Mouse (Mus musculus): ENCODE results near the gene Mrm2. TPM values are rescaled to one million over a fixed set of nuclear protein-coding genes. Genes with fewer than 3 reads are reported as not detected.

Gene Mrm2
- polyA plus RNA-seq, 1 experiment from 2014 or later: 23.5 TPM

GRCm38 (mm10) chr5:140338779-140339178 lies 7.1 kb upstream of the Mrm2 start:
- H3K27me3 ChIP-seq: no peaks in the 10 kb centered on the region
- 96% methylated on average over 4 of the region's 4 CpGs for WGBS

GRCm38 (mm10) chr5:140336680-140337079 lies 5.0 kb upstream of the Mrm2 start:
- H3K27me3 ChIP-seq: no peaks in the 10 kb centered on the region
- no peak overlapping the region for H3K4me2 ChIP-seq (replicated peaks)
- H3K4me3 ChIP-seq (replicated peaks): no peak overlapping the region
- peaks cover 4% of the 10 kb centered on the region; the same call in 1 of the 2 replicates for H3K4me1 ChIP-seq (replicated peaks)
- WGBS: 92% methylated on average over 1 of the region's 1 CpGs
- ATAC-seq: no peak
- no peak overlapping the region for H3K9ac ChIP-seq (replicated peaks)
- H3K36me3 ChIP-seq: peaks cover 49% of the 10 kb centered on the region
- no peaks in the 10 kb centered on the region; the same call in 1 of the 2 replicates for H3K9me3 ChIP-seq
- H3K27ac ChIP-seq: no peak overlapping the region

More at GRCm38 (mm10) chr5:140338779-140339178, 7.1 kb upstream of the Mrm2 start:
- no peak overlapping the region for H3K4me2 ChIP-seq (replicated peaks)
- no peak overlapping the region for H3K9ac ChIP-seq (replicated peaks)
- no peak overlapping the region for H3K27ac ChIP-seq
- no peak for ATAC-seq
- peaks cover 53% of the 10 kb centered on the region for H3K36me3 ChIP-seq
- no peak overlapping the region for H3K4me3 ChIP-seq (replicated peaks)
- H3K4me1 ChIP-seq (replicated peaks): no peaks in the 10 kb centered on the region
- no peaks in the 10 kb centered on the region; the same call in 1 of the 2 replicates for H3K9me3 ChIP-seq

- H3K27ac ChIP-seq: no peak overlapping the region
- no peak for ATAC-seq
- no peak overlapping the region for H3K4me2 ChIP-seq (replicated peaks)
- H3K36me3 ChIP-seq: peaks cover 26% of the 10 kb centered on the region
- WGBS: 29% methylated on average over 2 of the region's 2 CpGs
- H3K4me1 ChIP-seq (replicated peaks): peaks cover 15% of the 10 kb centered on the region
- no peak overlapping the region for H3K9ac ChIP-seq (replicated peaks)
- H3K9me3 ChIP-seq: no peaks in the 10 kb centered on the region; the same call in 1 of the 2 replicates
- no peak overlapping the region for H3K4me3 ChIP-seq (replicated peaks)
- H3K27me3 ChIP-seq: no peaks in the 10 kb centered on the region
Measured at GRCm38 (mm10) chr5:140333631-140334030, 1.9 kb upstream of the Mrm2 start.

GRCm38 (mm10) chr5:140332519-140332918 lies 821 bp upstream of the Mrm2 start:
- Histone ChIP-seq H3K9ac (replicated peaks) (no peak overlapping the region), H3K27me3 (no peaks in the 10 kb centered on the region), H3K4me1 (replicated peaks) (peaks cover 15% of the 10 kb centered on the region), H3K4me2 (replicated peaks) (peak overlapping the region; percentile 86; the same call in 1 of the 2 replicates), H3K4me3 (replicated peaks) (no peak overlapping the region; the same call in 1 of the 2 replicates), H3K9me3 (no peaks in the 10 kb centered on the region), H3K27ac (no peak overlapping the region; the same call in 1 of the 2 replicates), H3K36me3 (peaks cover 26% of the 10 kb centered on the region)
- ATAC-seq: no peak
- WGBS: 71% methylated on average over 4 of the region's 4 CpGs

- Histone ChIP-seq H3K4me1 (replicated peaks) (peaks cover 22% of the 10 kb centered on the region), H3K27ac (no peak overlapping the region), H3K27me3 (no peaks in the 10 kb centered on the region), H3K4me2 (replicated peaks) (no peak overlapping the region), H3K36me3 (peaks cover 22% of the 10 kb centered on the region), H3K4me3 (replicated peaks) (no peak overlapping the region), H3K9me3 (no peaks in the 10 kb centered on the region), H3K9ac (replicated peaks) (no peak overlapping the region)
- ATAC-seq: no peak
- WGBS: 94% methylated on average over 5 of the region's 5 CpGs
Measured at GRCm38 (mm10) chr5:140324058-140324457, 7.6 kb downstream of the Mrm2 start.

- ATAC-seq: peak; percentile 11; the same call in 1 of the 2 replicates
- WGBS: 1% methylated on average over 17 of the region's 17 CpGs
Measured at GRCm38 (mm10) chr5:140321756-140322575, 9.7 kb downstream of the Mrm2 start.

GRCm38 (mm10) chr5:140321042-140321755 lies 10.5 kb downstream of the Mrm2 start, which contains the start of the genes Mad1l1 and Nudt1:
Mad1l1 (minus strand) TSS chr5:140321552.
Nudt1 (plus strand) TSS chr5:140321656.
- Histone ChIP-seq H3K4me1 (replicated peaks) (peaks cover 22% of the 10 kb centered on the region), H3K27ac (peak within 1 kb of the TSS; percentile 76), H3K36me3 (0 out of 2 replicates have a peak, but pooled peaks cover 3% of the 10 kb centered on the region), H3K4me3 (replicated peaks) (peak within 1 kb of the TSS; percentile 95), H3K27me3 (no peaks in the 10 kb centered on the region), H3K4me2 (replicated peaks) (peak within 1 kb of the TSS; percentile 79), H3K9me3 (no peaks in the 10 kb centered on the region), H3K9ac (replicated peaks) (peak within 1 kb of the TSS; percentile 99)
- peak; percentile 94 for ATAC-seq
- WGBS: under 1% methylated on average over 60 of the region's 60 CpGs

More at GRCm38 (mm10) chr5:140321756-140322575, 9.7 kb downstream of the Mrm2 start:
- peak overlapping the region; percentile 79 for H3K4me2 ChIP-seq (replicated peaks)
- peaks cover 22% of the 10 kb centered on the region for H3K4me1 ChIP-seq (replicated peaks)
- peaks cover 7% of the 10 kb centered on the region; the same call in 1 of the 2 replicates for H3K36me3 ChIP-seq
- H3K27me3 ChIP-seq: no peaks in the 10 kb centered on the region
- H3K9me3 ChIP-seq: no peaks in the 10 kb centered on the region
- peak overlapping the region; percentile 76 for H3K27ac ChIP-seq
- H3K9ac ChIP-seq (replicated peaks): peak overlapping the region; percentile 99
- H3K4me3 ChIP-seq (replicated peaks): peak overlapping the region; percentile 95

- no peak for ATAC-seq
- Histone ChIP-seq H3K4me1 (replicated peaks) (peaks cover 18% of the 10 kb centered on the region), H3K9ac (replicated peaks) (no peak overlapping the region), H3K4me2 (replicated peaks) (no peak overlapping the region), H3K27ac (no peak overlapping the region), H3K9me3 (no peaks in the 10 kb centered on the region), H3K36me3 (peaks cover 33% of the 10 kb centered on the region), H3K27me3 (no peaks in the 10 kb centered on the region), H3K4me3 (replicated peaks) (no peak overlapping the region)
- 89% methylated on average over 3 of the region's 3 CpGs for WGBS
Measured at GRCm38 (mm10) chr5:140316716-140317115, 15.0 kb downstream of the Mrm2 start.

- 96% methylated on average over 14 of the region's 14 CpGs for WGBS
- Histone ChIP-seq H3K36me3 (peaks cover 83% of the 10 kb centered on the region), H3K9me3 (no peaks in the 10 kb centered on the region), H3K4me1 (replicated peaks) (no peaks in the 10 kb centered on the region), H3K4me3 (replicated peaks) (no peak overlapping the region), H3K4me2 (replicated peaks) (no peak overlapping the region), H3K27ac (no peak overlapping the region), H3K9ac (replicated peaks) (no peak overlapping the region), H3K27me3 (no peaks in the 10 kb centered on the region)
- no peak for ATAC-seq
Measured at GRCm38 (mm10) chr5:140307602-140308001, 24.1 kb downstream of the Mrm2 start.

GRCm38 (mm10) chr5:140306016-140306415 lies 25.7 kb downstream of the Mrm2 start:
- no peak overlapping the region for H3K4me3 ChIP-seq (replicated peaks)
- peaks cover 80% of the 10 kb centered on the region for H3K36me3 ChIP-seq
- H3K4me1 ChIP-seq (replicated peaks): no peaks in the 10 kb centered on the region
- H3K27me3 ChIP-seq: no peaks in the 10 kb centered on the region
- ATAC-seq: no peak
- 75% methylated on average over 8 of the region's 8 CpGs for WGBS
- H3K27ac ChIP-seq: no peak overlapping the region
- H3K4me2 ChIP-seq (replicated peaks): no peak overlapping the region
- no peak overlapping the region for H3K9ac ChIP-seq (replicated peaks)
- H3K9me3 ChIP-seq: no peaks in the 10 kb centered on the region

- Histone ChIP-seq H3K9ac (replicated peaks) (no peak overlapping the region), H3K4me2 (replicated peaks) (no peak overlapping the region), H3K36me3 (peaks cover 77% of the 10 kb centered on the region), H3K4me3 (replicated peaks) (no peak overlapping the region), H3K4me1 (replicated peaks) (no peaks in the 10 kb centered on the region), H3K9me3 (no peaks in the 10 kb centered on the region), H3K27me3 (no peaks in the 10 kb centered on the region), H3K27ac (no peak overlapping the region)
- 78% methylated on average over 4 of the region's 4 CpGs for WGBS
- no peak for ATAC-seq
Measured at GRCm38 (mm10) chr5:140298291-140298690, 33.4 kb downstream of the Mrm2 start.

- Histone ChIP-seq H3K27ac (no peak overlapping the region), H3K36me3 (peaks cover 57% of the 10 kb centered on the region), H3K9me3 (no peaks in the 10 kb centered on the region), H3K4me1 (replicated peaks) (no peaks in the 10 kb centered on the region), H3K27me3 (no peaks in the 10 kb centered on the region), H3K4me3 (replicated peaks) (no peak overlapping the region), H3K9ac (replicated peaks) (no peak overlapping the region), H3K4me2 (replicated peaks) (no peak overlapping the region)
- 88% methylated on average over 1 of the region's 1 CpGs for WGBS
- ATAC-seq: 0 out of 2 replicates have a peak, but pooled peaks have one; percentile 69
Measured at GRCm38 (mm10) chr5:140292152-140292551, 39.5 kb downstream of the Mrm2 start.

All from midbrain, embryonic 13.5 days (tissue).